Mouse (Mus musculus) myocyte (in vitro differentiated cells): ENCODE measurements at regions not wholly inside any gene's neighbourhood (a gene's known extent, or its start where the extent isn't known, plus 50 kb on each side); places are given as distances from the start of the nearest gene placed in this dataset.

ENCODE experiments used
- H3K27me3 ChIP-seq: one replicate; pipeline ENCODE4 v1.6.1; 2011; ENCODE audit not compliant: control insufficient read depth, insufficient read depth, insufficient read length
- H3K36me3 ChIP-seq: one replicate; pipeline ENCODE4 v1.6.1; 2011; ENCODE audit not compliant: control insufficient read depth, insufficient read depth
- H3K4me2 ChIP-seq: one replicate; pipeline ENCODE4 v1.6.1; 2011; ENCODE audit warnings: low read depth, control low read depth
- H3K4me3 ChIP-seq: one replicate; pipeline ENCODE4 v1.5.1; 2011; ENCODE audit warnings: mild to moderate bottlenecking, control low read depth, moderate library complexity
- H3K79me2 ChIP-seq: one replicate; pipeline ENCODE4 v1.6.1; 2011; ENCODE audit not compliant: control insufficient read depth, insufficient read depth
- H3ac ChIP-seq: one replicate; pipeline ENCODE4 v1.6.1; 2011; ENCODE audit not compliant: control insufficient read depth, insufficient read length
- CEBPB ChIP-seq: IDR thresholded peaks from 2 replicates; pipeline ENCODE4 v1.6.1; 2011; ENCODE audit warnings: mild to moderate bottlenecking, moderate library complexity; ENCODE audit not compliant: poor library complexity, insufficient read depth, severe bottlenecking
- E2F4 ChIP-seq: IDR thresholded peaks from one replicate; pipeline ENCODE4 v1.6.1; 2011; ENCODE audit warnings: mild to moderate bottlenecking, control low read depth, moderate library complexity; ENCODE audit not compliant: insufficient read depth
- MAX ChIP-seq: IDR thresholded peaks from one replicate; pipeline ENCODE4 v1.6.1; 2011; ENCODE audit warnings: low read depth, mild to moderate bottlenecking, control low read depth
- MYOD1 ChIP-seq, 3 experiments: IDR thresholded peaks; one replicate each; pipeline ENCODE4 v1.6.1; 2011; ENCODE audit warnings: control low read depth in 2 of 3, low read depth in 2 of 3, mild to moderate bottlenecking in 2 of 3, moderate library complexity in 1 of 3; ENCODE audit not compliant: insufficient read length in 2 of 3, control insufficient read depth in 1 of 3
- MYOG ChIP-seq, 3 experiments: IDR thresholded peaks; one replicate each; pipeline ENCODE4 v1.6.1; 2011; ENCODE audit warnings: control low read depth in 2 of 3, low read depth in 2 of 3, mild to moderate bottlenecking in 2 of 3; ENCODE audit not compliant: insufficient read length in 2 of 3, control insufficient read depth in 1 of 3, insufficient read depth in 1 of 3
- POLR2A ChIP-seq: IDR thresholded peaks from one replicate; pipeline ENCODE4 v1.6.1; 2011; ENCODE audit warnings: low read depth, mild to moderate bottlenecking, control low read depth, moderate library complexity; ENCODE audit not compliant: insufficient read length
- POLR2AphosphoS2 ChIP-seq: IDR thresholded peaks from one replicate; pipeline ENCODE4 v1.6.1; 2011; ENCODE audit warnings: low read depth, control low read depth; ENCODE audit not compliant: insufficient read length
- REST ChIP-seq: IDR thresholded peaks from one replicate; pipeline ENCODE4 v1.6.1; 2011; ENCODE audit warnings: mild to moderate bottlenecking, control low read depth, moderate library complexity; ENCODE audit not compliant: insufficient read depth, insufficient read length
- SRF ChIP-seq: IDR thresholded peaks from one replicate; pipeline ENCODE4 v1.6.1; 2011; ENCODE audit warnings: low read depth; ENCODE audit not compliant: control insufficient read depth, insufficient read length
- TCF12 ChIP-seq: IDR thresholded peaks from one replicate; pipeline ENCODE4 v1.6.1; 2011; ENCODE audit warnings: mild to moderate bottlenecking, control low read depth; ENCODE audit not compliant: poor library complexity, insufficient read depth, severe bottlenecking
- TCF3 ChIP-seq: IDR thresholded peaks from one replicate; pipeline ENCODE4 v1.6.1; 2011; ENCODE audit warnings: low read depth, control low read depth; ENCODE audit not compliant: insufficient read length
- USF1 ChIP-seq: IDR thresholded peaks from one replicate; pipeline ENCODE4 v1.6.1; 2011; ENCODE audit warnings: low read depth, mild to moderate bottlenecking, control low read depth, moderate library complexity

DNA sequence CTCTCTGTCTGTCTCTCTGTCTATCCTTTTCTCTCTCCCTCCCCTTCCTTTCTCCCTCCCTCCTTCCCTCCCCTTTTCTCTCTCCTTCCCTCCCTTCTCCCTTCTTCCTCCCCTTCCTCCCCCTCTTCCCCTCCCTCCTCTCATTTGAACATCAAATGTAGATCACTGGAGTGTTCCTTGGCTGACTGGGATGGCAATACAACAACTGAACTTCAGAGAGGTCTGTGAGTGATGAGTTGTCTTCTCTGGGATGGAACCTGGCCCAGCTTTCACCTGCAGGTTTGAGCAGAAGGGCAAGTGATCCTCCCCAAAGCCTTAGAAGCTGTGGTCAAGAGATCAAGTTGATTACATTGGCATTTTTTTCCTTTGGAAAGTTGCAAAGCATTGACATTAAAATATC lies 169.4 kb upstream of the Tut7 start:
- Histone ChIP-seq H3K27me3 (no peaks in the 10 kb centered on the region), H3K4me3 (no peak overlapping the region), H3K4me2 (no peak overlapping the region), H3ac (no peak overlapping the region), H3K79me2 (no peaks in the 10 kb centered on the region), H3K36me3 (no peaks in the 10 kb centered on the region)
- TF ChIP-seq CEBPB (no peak), E2F4 (no peak), POLR2AphosphoS2 (no peak), SRF (no peak), MAX (no peak), MYOG (IDR thresholded peaks at IDR 0.05; ENCODE audit: control insufficient read depth in 1 of 3, insufficient read depth in 1 of 3, insufficient read length in 2 of 3, low read depth in 2 of 3) (no peak), TCF3 (no peak), MYOD1 (IDR thresholded peaks at IDR 0.05; ENCODE audit: control insufficient read depth in 1 of 3, insufficient read length in 2 of 3, low read depth in 2 of 3) (no peak), POLR2A (no peak), REST (no peak), USF1 (no peak), TCF12 (no peak)

GRCm38 (mm10) chr13:59990402-59991280 lies 167.7 kb upstream of the Tut7 start:
- Histone ChIP-seq H3K79me2 (no peaks in the 10 kb centered on the region), H3K4me2 (no peak overlapping the region), H3ac (no peak overlapping the region), H3K36me3 (no peaks in the 10 kb centered on the region), H3K27me3 (no peaks in the 10 kb centered on the region), H3K4me3 (no peak overlapping the region)
- TF ChIP-seq POLR2A (no peak), TCF3 (no peak), E2F4 (no peak), USF1 (no peak), MYOD1 (IDR thresholded peaks at IDR 0.05; ENCODE audit: control insufficient read depth in 1 of 3, insufficient read length in 2 of 3, low read depth in 2 of 3) (no peak), POLR2AphosphoS2 (no peak), REST (no peak), SRF (no peak), TCF12 (no peak), MYOG (IDR thresholded peaks at IDR 0.05; ENCODE audit: control insufficient read depth in 1 of 3, insufficient read depth in 1 of 3, insufficient read length in 2 of 3, low read depth in 2 of 3) (no peak), CEBPB (no peak), MAX (no peak)

- no peak overlapping the region for H3ac ChIP-seq
- no peaks in the 10 kb centered on the region for H3K79me2 ChIP-seq
- H3K4me3 ChIP-seq: no peak overlapping the region
- no peaks in the 10 kb centered on the region for H3K36me3 ChIP-seq
- H3K4me2 ChIP-seq: no peak overlapping the region
- no peaks in the 10 kb centered on the region for H3K27me3 ChIP-seq
- TF ChIP-seq REST (no peak), TCF12 (no peak), USF1 (no peak), SRF (no peak), MAX (no peak), TCF3 (no peak)
These were observed 165.5 kb upstream of the Tut7 start for GRCm38 (mm10) chr13:59988393-59988965.

DNA sequence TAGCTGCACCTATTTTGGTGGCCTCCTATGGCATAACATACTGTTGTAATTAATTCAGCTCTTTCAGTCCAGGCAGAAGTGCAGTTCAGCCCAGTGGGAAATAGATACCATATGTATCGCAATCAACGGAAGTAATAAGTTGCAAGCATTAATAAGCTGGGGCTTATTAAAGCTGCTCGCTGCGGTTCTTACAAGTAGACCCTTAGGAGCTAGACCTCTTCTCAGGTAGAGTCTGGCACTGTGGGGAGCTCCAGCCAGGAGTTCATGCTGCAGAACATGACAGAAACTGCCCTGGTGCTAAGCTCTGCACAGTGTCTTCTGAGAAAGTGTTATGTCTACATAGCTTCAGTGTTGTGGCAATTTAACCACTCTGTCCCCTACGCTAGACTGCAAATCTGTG lies 153.5 kb upstream of the Tut7 start:
- H3K36me3 ChIP-seq: no peaks in the 10 kb centered on the region
- no peak overlapping the region for H3ac ChIP-seq
- TF ChIP-seq TCF3 (no peak), MYOD1 (IDR thresholded peaks at IDR 0.05; ENCODE audit: control insufficient read depth in 1 of 3, insufficient read length in 2 of 3, low read depth in 2 of 3) (no peak), SRF (no peak), REST (no peak), POLR2A (no peak), MYOG (IDR thresholded peaks at IDR 0.05; ENCODE audit: control insufficient read depth in 1 of 3, insufficient read depth in 1 of 3, insufficient read length in 2 of 3, low read depth in 2 of 3) (no peak), POLR2AphosphoS2 (no peak), TCF12 (no peak), MAX (no peak), USF1 (no peak), CEBPB (no peak), E2F4 (no peak)
- H3K79me2 ChIP-seq: no peaks in the 10 kb centered on the region
- no peak overlapping the region for H3K4me3 ChIP-seq
- H3K27me3 ChIP-seq: no peaks in the 10 kb centered on the region
- H3K4me2 ChIP-seq: no peak overlapping the region
